Mouse (Mus musculus) forebrain, embryonic 12.5 days (tissue): ENCODE measurements around the gene Prdm2. TPM values are rescaled to one million over a fixed set of nuclear protein-coding genes. Genes with fewer than 3 reads are reported as not detected.

ENCODE experiments used
- ATAC-seq: fragments of 200-750 bp; cut with Nextera tagmentation; 2 replicates; pipeline ENCODE4 v1.8.0; 2017; ENCODE audit warnings: moderate TSS enrichment; ENCODE audit not compliant: low FRiP score
- H3K27ac ChIP-seq: fragments of 300-500 bp; sonication (generic); 2 replicates; pipeline ENCODE4 v1.5.1; 2016; ENCODE audit warnings: mild to moderate bottlenecking
- H3K27me3 ChIP-seq: fragments of 300-500 bp; sonication (generic); 2 replicates; pipeline ENCODE4 v1.6.1; 2016; ENCODE audit warnings: mild to moderate bottlenecking
- H3K36me3 ChIP-seq: fragments of 300-500 bp; sonication (generic); replicated peaks from 2 replicates; pipeline ENCODE4 v1.6.1; 2016; ENCODE audit warnings: mild to moderate bottlenecking
- H3K4me1 ChIP-seq: fragments of 300-500 bp; sonication (generic); 2 replicates; pipeline ENCODE4 v1.6.1; 2016
- H3K4me2 ChIP-seq: fragments of 300-500 bp; sonication (generic); 2 replicates; pipeline ENCODE4 v1.6.1; 2016; ENCODE audit warnings: mild to moderate bottlenecking, moderate library complexity
- H3K4me3 ChIP-seq: fragments of 300-500 bp; sonication (generic); replicated peaks from 2 replicates; pipeline ENCODE4 v1.5.1; 2016; ENCODE audit warnings: mild to moderate bottlenecking
- H3K9ac ChIP-seq: fragments of 300-500 bp; sonication (generic); 2 replicates; pipeline ENCODE4 v1.6.1; 2016; ENCODE audit warnings: mild to moderate bottlenecking
- H3K9me3 ChIP-seq: fragments of 300-500 bp; sonication (generic); 2 replicates; pipeline ENCODE4 v1.6.1; 2016
- WGBS: fragments of 180-500 bp; shearing (Covaris S2); methylation state at CpG from one replicate; pipeline ENCODE4 v1.1.7; 2016; 5-methylcytosine and 5-hydroxymethylcytosine counted together
- microRNA-seq: library from miRNA; unstranded; fragments of <30 nt; microRNA quantifications from one replicate; pipeline ENCODE4, GENCODE M21; 2017
- polyA plus RNA-seq: library from polyadenylated mRNA; unstranded; fragments of >200 nt; fragmentation: Nextera tagmentation; extraction: Ambion mirVana; gene quantifications from 2 replicates; pipeline ENCODE4 v1.2.1, GENCODE M21; 2016

Gene Prdm2
- polyA plus RNA-seq, 1 experiment from 2014 or later: 17.0 TPM

DNA sequence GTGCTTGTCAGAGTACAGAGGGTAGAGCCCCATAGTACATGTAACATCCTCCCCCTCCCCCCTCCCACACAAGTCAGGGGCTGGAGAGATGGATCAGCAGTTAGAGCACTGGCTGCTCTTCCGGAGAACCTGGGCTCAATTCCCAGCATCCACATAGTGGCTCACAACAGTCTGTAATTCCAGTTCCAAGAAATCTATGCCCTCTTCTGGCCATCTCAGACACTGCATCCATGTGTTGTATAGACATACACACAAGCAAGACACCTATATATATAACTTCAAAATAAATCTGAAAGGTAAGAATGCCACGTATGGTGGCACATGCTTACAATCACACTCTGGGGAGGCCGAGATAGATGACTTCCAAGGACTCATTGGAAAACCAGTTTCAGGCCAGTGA is 122.2 kb downstream of the Prdm2 start:
- Histone ChIP-seq H3K4me3 (no peak overlapping the region), H3K9ac (no peak overlapping the region), H3K36me3 (no peaks in the 10 kb centered on the region), H3K27me3 (peaks cover 3% of the 10 kb centered on the region; the same call in 1 of the 2 replicates), H3K4me2 (no peak overlapping the region), H3K4me1 (0 out of 2 replicates have a peak, but pooled peaks cover 2% of the 10 kb centered on the region), H3K9me3 (peaks cover 6% of the 10 kb centered on the region), H3K27ac (no peak overlapping the region)
- 92% methylated on average over 3 of the region's 3 CpGs for WGBS
- no peak for ATAC-seq

DNA sequence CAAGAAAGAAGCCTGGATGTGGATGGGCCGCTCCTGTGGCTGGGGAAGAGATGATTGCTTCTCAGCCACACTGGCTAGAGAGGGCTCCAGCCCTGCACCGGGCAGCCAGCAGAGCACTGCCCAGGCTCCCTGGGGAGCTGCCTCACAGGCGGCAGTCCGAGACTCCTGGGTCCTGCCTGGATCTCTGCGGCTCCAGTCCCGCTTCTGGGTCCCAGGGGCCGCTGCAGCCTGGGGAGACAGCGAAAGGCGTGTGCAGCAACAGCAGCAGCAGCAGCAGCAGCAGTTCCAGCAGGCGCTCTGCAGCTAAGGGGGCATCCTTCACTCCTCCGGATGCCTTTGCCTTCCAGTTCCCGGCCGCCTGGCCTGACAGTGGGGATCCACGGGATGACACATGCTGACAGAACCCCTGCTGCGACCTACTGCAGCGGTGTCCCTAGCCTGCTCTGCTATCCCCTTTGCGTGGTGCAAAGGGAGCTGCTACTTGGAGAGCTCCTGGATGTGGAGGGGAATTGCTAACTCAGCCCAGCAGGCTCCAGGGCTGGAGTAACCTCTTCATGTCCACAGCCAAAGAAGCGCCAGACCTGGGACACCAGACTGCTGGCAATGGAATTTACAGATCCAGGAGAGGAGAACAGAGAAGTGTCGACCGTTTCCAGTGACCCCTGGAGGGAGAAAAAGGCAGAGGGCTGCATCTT is 138.6 kb downstream of the Prdm2 start:
- peaks cover 12% of the 10 kb centered on the region for H3K4me1 ChIP-seq
- WGBS: 5% methylated on average over 20 of the region's 20 CpGs
- ATAC-seq: no peak
- peak overlapping the region; percentile 42 for H3K9ac ChIP-seq
- peaks cover 15% of the 10 kb centered on the region; the same call in 1 of the 2 replicates for H3K27me3 ChIP-seq
- no peaks in the 10 kb centered on the region for H3K36me3 ChIP-seq
- no peak overlapping the region for H3K27ac ChIP-seq
- H3K4me2 ChIP-seq: peak overlapping the region; percentile 48
- H3K9me3 ChIP-seq: no peaks in the 10 kb centered on the region
- H3K4me3 ChIP-seq: peak overlapping the region; percentile 19

DNA sequence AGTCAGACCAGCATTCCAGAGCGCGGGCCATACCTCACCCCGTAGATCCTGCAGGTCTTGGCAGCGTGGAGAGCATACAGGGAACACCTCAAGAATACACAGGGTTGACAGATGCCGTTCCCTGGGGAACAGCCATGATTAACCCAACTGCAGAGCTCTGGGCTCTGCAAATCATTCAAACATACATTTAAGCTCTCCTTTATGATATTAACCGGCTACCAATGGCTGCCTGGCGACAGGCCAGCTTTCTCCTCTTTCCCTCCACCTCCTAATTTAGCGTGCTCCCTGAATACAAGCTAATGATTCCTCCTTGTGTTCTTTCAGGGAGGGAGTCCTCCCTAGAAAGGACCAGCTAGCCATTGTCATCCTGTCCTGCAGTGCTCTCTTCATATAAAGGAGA is 141.0 kb downstream of the Prdm2 start:
- no peaks in the 10 kb centered on the region for H3K36me3 ChIP-seq
- no peak overlapping the region for H3K9ac ChIP-seq
- no peaks in the 10 kb centered on the region for H3K9me3 ChIP-seq
- 52% methylated on average over 8 of the region's 8 CpGs for WGBS
- ATAC-seq: no peak
- H3K4me2 ChIP-seq: no peak overlapping the region
- no peak overlapping the region for H3K4me3 ChIP-seq
- peaks cover 12% of the 10 kb centered on the region for H3K4me1 ChIP-seq
- H3K27me3 ChIP-seq: peaks cover 15% of the 10 kb centered on the region; the same call in 1 of the 2 replicates
- H3K27ac ChIP-seq: no peak overlapping the region

DNA sequence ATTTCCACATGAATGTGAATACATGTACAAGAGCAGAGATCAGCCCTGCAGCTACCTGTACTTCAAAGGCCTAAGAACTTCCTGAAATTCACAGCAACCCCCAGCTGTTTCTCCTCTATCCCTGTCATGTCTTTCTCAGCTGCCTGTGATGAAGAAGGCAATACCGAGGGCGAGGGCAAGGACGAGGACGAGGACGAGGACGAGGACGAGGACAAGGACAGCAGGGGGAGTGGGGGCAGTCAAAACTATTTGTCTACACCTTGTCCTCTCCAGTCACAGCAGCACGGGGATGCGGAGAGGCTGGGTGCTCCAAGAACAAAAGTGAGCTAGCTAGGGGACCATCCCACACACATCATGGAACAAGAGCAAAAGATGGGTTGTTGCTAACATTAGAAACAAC is 145.8 kb downstream of the Prdm2 start:
- Histone ChIP-seq H3K27ac (no peak overlapping the region), H3K9me3 (no peaks in the 10 kb centered on the region), H3K36me3 (no peaks in the 10 kb centered on the region), H3K9ac (no peak overlapping the region), H3K4me1 (no peaks in the 10 kb centered on the region), H3K4me3 (no peak overlapping the region), H3K4me2 (no peak overlapping the region), H3K27me3 (no peaks in the 10 kb centered on the region)
- WGBS: 91% methylated on average over 9 of the region's 9 CpGs
- no peak for ATAC-seq

DNA sequence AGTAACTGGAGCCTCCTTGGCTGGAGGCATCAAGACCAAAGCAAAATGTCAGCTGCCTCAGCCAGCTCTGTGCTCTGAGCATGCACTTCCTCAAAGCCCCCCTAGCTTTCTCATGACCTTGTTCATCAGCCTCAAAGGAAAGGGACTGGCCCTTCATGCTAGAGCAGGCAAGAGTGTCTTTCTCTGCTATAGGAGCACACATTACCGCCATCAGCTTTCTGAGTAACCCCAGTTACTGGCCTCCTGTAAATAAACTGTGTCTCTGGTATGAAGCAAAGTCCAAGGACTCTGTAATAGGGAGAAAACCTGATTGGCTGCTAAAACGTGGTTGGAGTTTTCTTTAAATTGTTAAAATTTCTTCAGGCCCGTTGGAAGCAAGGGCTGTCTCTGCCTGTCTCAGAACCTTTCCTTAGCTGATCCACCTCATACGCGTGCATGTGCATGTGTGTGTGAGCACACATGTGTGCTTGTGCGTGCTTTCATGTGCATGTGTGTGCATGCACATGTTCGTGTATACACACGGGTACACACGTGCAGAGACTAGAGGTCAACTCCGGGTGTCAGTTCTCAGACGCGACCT is 153.9 kb downstream of the Prdm2 start:
- no peak for ATAC-seq
- Histone ChIP-seq H3K27ac (no peak overlapping the region), H3K36me3 (no peaks in the 10 kb centered on the region), H3K9me3 (no peaks in the 10 kb centered on the region), H3K9ac (no peak overlapping the region), H3K27me3 (no peaks in the 10 kb centered on the region), H3K4me1 (no peaks in the 10 kb centered on the region), H3K4me2 (no peak overlapping the region), H3K4me3 (no peak overlapping the region)
- whole genome bisulfite sequencing: 93% methylated on average over 12 of the region's 12 CpGs

Small RNAs within 50 kb of the gene (microRNA-seq; reads per million reads assigned to microRNA genes)
- gene Mir7021: 6.6 reads per million, percentile 22 among the genes with 10 or more reads in this experiment

Other genes with a start within 250 kb of the Prdm2 start
- 61.5 and 68.0 TPM in 2 replicates for gene Pdpn, start 86.6 kb upstream of the Prdm2 start, polyA plus RNA-seq
- not detected in 2 replicates for gene Lrrc38, start 136.8 kb upstream of the Prdm2 start, polyA plus RNA-seq
- gene Pramel1, start 181.4 kb upstream of the Prdm2 start, polyA plus RNA-seq: not detected in 2 replicates
- gene Pramef8, start 199.4 kb upstream of the Prdm2 start, polyA plus RNA-seq: 18.7 and 23.4 TPM in 2 replicates
- gene Oog4, start 237.3 kb upstream of the Prdm2 start, polyA plus RNA-seq: not detected in 2 replicates